ENCODE assay signal across 9 mouse cellular contexts in the genomic region with DNA sequence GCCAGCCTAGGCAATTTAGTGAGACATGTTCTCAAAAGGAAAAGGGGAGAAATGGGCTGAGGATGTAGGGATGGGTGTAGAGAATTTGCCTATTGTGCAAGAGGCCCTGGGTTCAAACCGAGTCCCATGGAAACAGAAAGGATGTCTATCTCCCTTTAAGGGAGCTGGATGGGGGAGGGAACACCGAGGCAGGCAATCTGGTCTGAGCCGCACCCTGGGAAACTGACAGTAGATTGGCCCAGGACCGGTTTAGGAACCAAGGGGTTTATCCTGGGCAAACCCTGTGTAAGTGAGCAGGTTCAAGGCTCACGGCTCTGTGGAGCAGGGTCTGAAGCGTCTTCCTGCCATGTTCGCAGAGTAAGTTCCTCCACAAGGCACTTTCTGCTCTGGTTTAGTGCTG. TPM values are rescaled to one million over a fixed set of nuclear protein-coding genes. Genes with fewer than 3 reads are reported as not detected.
A peak's percentile ranks its signal among the peaks of the same experiment; 100 is the strongest.
DNase-seq lines count a peak whose midpoint lies in the region; ATAC-seq lines count a peak whose summit lies in the region.
"Had no signal": no experiment of that assay in that cellular context is flagged by ENCODE, and none has a peak within 500 bp of the region (broad histone marks: within the 10 kb centered on the region; RNA-seq: fewer than 3 reads in every experiment).

No protein-coding gene starts in this region.

- no peak overlapping the region for H3K27ac ChIP-seq in kidney, embryonic 14.5 days (ENCODE audit: low read depth, low read length)
- no peak overlapping the region for H3K27ac ChIP-seq in stomach, embryonic 15.5 days
- H3K27ac ChIP-seq: liver, embryonic 12.5 days had no signal

- no peaks in the 10 kb centered on the region; the same call in 1 of the 2 replicates for H3K4me1 ChIP-seq in kidney, embryonic 14.5 days (ENCODE audit: control insufficient read depth, insufficient read depth, low read length)
- H3K4me1 ChIP-seq in stomach, embryonic 15.5 days = peaks cover 9% of the 10 kb centered on the region

- no peaks in the 10 kb centered on the region for H3K9me3 ChIP-seq in kidney, embryonic 14.5 days (ENCODE audit: control insufficient read depth, low read length)
- H3K9me3 ChIP-seq in stomach, embryonic 15.5 days = no peaks in the 10 kb centered on the region
- H3K9me3 ChIP-seq: liver, embryonic 12.5 days had no signal

- H3K4me2 ChIP-seq in kidney, embryonic 14.5 days (replicated peaks; ENCODE audit: low read depth, low read length) = peak overlapping the region; percentile 97
- H3K4me2 ChIP-seq in stomach, embryonic 15.5 days = peak overlapping the region; percentile 82

- 0 out of 2 replicates have a peak overlapping the region, but pooled peaks have one; percentile 65 for H3K4me3 ChIP-seq in kidney, embryonic 14.5 days (ENCODE audit: low read length)
- H3K4me3 ChIP-seq in stomach, embryonic 15.5 days (replicated peaks) = no peak overlapping the region; the same call in 1 of the 2 replicates

- no peak for ATAC-seq in kidney, embryonic 14.5 days (ENCODE audit: low FRiP score, low TSS enrichment)
- no peak for ATAC-seq in stomach, embryonic 15.5 days (ENCODE audit: insufficient read depth, low FRiP score, low read depth)
- ATAC-seq: liver, embryonic 12.5 days had no signal

- no peaks in the 10 kb centered on the region; the same call in 1 of the 2 replicates for H3K27me3 ChIP-seq in kidney, embryonic 14.5 days (ENCODE audit: control insufficient read depth, insufficient read depth, low read length)
- H3K27me3 ChIP-seq in stomach, embryonic 15.5 days (replicated peaks) = peaks cover 10% of the 10 kb centered on the region

- H3K9ac ChIP-seq in kidney, embryonic 14.5 days (ENCODE audit: low read depth, low read length) = no peak overlapping the region
- H3K9ac ChIP-seq in stomach, embryonic 15.5 days = no peak overlapping the region
- H3K9ac ChIP-seq: liver, embryonic 12.5 days had no signal

- H3K36me3 ChIP-seq in kidney, embryonic 14.5 days (ENCODE audit: control insufficient read depth, insufficient read depth, low read length) = peaks cover 6% of the 10 kb centered on the region; the same call in 1 of the 2 replicates
- no peaks in the 10 kb centered on the region for H3K36me3 ChIP-seq in stomach, embryonic 15.5 days
- H3K36me3 ChIP-seq: liver, embryonic 12.5 days had no signal

- peak; percentile 90 for DNase-seq in heart, adult 11 months
- DNase-seq in heart, adult 8-10 months (ENCODE audit: low spot score) = no peak
- peak; percentile 4 for DNase-seq in retina, postnatal 1 day
- DNase-seq in retina, embryonic 14.5 days (ENCODE audit: low spot score) = no peak
- DNase-seq in adrenal gland, adult 18-20 months (ENCODE audit: low spot score in 2 of 2) = no peak
- no peak for DNase-seq in spleen, postnatal 36 days (ENCODE audit: low spot score in 2 of 2)

- WGBS in kidney, embryonic 14.5 days = 73% methylated on average over 7 of the region's 7 CpGs
- WGBS in stomach, embryonic 15.5 days = 74% methylated on average over 7 of the region's 7 CpGs

RNA-seq across cellular contexts. Expression of gene BC034090, which starts 1.3 kb away (rescaled TPM):
- total RNA-seq in heart, adult 8-10 months (2022) = 10 to 100 TPM; 33.0 to 42.1 (median 39.3) TPM
- polyA plus RNA-seq in kidney, embryonic 14.5 days (2014; fragmentation: Nextera tagmentation; extraction: Ambion mirVana) = 4.7 and 4.9 TPM in 2 replicates
- polyA plus RNA-seq in stomach, embryonic 15.5 days (2015; fragmentation: Nextera tagmentation; extraction: Ambion mirVana) = 2.8 and 4.7 TPM in 2 replicates
- 10 to 100 TPM; 23.9 to 33.3 TPM for total RNA-seq in adrenal gland, adult 18-20 months (2021)

Comparison
In these comparisons a context has a peak if more than half of its experiments do, and no peak if none do; other contexts are left out.
1. DNase-seq: peak in heart, adult 11 months (single experiment) and retina, postnatal 1 day (single experiment); none in heart, adult 8-10 months (single experiment), retina, embryonic 14.5 days (single experiment), adrenal gland, adult 18-20 months (0 of 2) and spleen, postnatal 36 days (0 of 2).